Mouse (Mus musculus): Measurements from ENCODE around the gene Ankrd44.

Ankrd44 gene

DNA sequence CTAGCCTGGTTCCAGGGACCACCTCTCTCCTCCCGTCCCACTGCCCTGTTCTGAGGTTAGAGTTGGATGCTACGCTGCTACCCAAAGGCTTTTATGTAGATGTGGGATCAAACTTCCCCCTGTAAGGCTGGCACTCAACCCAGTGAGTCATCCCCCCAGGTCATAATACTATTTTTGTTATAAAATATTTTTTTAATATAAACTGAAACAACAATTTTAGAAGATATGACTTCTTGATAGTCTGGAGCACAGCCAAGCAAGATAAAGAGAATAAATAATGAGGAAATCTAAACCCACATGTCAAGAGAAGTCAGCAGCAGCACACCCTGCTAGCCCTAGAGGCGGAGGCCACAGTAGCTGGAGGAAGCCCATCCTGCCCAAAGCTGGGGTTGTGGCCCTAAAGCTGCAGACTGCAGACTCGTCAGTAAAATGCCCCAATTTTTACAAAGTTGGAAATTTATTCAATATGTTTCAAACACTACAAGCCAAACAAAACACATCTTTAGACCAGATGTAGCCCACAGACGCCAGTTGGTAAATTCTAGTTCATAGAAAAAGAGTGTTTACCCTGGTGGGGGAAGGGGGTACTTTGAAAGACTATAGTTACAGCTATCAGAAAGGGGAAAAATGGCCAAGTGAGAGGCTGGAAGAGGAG is 79.7 kb downstream of the Ankrd44 start:
- no peak for DNase-seq (ENCODE audit: low spot score)

DNA sequence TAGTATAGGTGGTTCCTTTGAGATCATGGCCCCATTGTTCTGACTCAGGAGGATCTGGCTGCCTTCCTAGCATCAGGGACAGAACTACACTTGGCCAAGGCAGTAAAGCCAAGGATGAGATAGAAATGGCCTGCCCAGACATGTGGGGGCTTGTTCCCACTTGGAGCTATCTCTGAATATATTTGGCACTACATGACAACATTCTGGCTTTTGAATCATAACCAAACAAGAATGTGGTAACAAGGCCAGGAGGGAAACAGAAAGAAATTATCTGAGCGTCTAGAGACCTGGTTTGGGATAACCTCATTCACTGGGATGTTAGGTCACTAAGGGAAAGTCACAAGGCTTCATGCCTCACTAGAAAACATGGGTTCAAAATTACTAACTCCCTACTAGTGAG is 81.8 kb downstream of the Ankrd44 start:
- DNase-seq (ENCODE audit: low spot score) = peak; percentile 39

GRCm38 (mm10) chr1:54842765-54843461 is 83.3 kb downstream of the Ankrd44 start:
- no peak for DNase-seq (ENCODE audit: low spot score)

GRCm38 (mm10) chr1:54841788-54842187 is 84.4 kb downstream of the Ankrd44 start:
- no peak for DNase-seq (ENCODE audit: low spot score)

DNA sequence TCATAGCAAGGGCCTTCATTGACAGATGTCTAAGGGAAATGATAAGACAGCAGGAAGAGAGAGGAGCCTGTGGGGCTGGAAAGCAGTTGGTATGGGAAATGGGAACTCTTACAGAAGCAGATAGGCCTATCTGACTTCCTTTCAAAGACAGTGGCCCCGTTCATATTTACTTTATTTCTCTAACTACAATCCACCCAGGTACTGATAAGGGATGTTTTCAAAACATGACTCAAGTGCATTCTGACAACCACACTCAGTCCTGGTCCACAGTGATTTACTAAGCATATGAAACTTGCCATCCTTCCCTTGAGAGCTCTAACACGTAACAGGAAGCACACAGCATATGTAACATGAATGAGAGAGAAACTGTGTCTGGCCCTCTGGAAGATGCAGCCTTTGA is 86.1 kb downstream of the Ankrd44 start:
- no peak for DNase-seq (ENCODE audit: low spot score)

DNA sequence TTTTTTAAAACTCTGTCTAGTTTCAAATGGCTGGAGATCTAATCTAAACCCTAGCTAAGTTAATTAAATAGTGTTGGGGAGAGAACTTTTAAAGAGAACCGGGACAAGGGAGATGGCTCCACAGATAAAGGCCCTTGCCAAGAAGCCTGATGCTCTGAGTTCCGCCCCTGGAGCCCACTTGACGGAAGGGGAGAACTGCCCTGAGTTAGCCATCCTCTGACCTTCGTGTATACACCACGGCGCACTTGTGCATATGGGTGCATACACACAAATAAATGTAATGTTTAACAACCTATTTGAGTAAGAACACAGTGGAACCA is 87.7 kb downstream of the Ankrd44 start:
- no peak for DNase-seq (ENCODE audit: low spot score)

- peak; percentile 27 for DNase-seq (ENCODE audit: low spot score)
Measured at GRCm38 (mm10) chr1:54837721-54838485, 88.3 kb downstream of the Ankrd44 start.

GRCm38 (mm10) chr1:54835661-54836205 is 90.5 kb downstream of the Ankrd44 start:
- no peak for DNase-seq (ENCODE audit: low spot score)

DNA sequence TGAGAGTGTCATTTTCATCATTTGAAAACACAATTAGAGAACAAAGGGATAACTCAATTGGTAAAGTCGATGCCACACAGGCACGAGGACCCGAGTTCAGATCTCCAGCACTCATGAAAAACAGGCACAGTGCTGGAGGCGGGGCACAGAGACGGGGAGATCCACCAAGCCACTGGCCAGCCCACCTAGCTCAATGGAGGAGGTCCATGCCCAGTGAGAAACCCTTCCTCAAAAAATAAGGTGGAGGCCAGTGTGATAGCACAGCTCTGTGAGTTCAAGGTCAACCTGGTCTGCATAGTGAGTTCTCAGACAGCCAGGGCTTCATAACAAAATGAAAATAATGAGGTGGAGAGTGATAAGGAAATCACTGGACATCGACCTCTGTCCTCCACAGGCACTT is 93.0 kb downstream of the Ankrd44 start:
- no peak for DNase-seq (ENCODE audit: low spot score)

- DNase-seq (ENCODE audit: low spot score) = no peak
Measured at GRCm38 (mm10) chr1:54832765-54833164, 93.4 kb downstream of the Ankrd44 start.

- DNase-seq (ENCODE audit: low spot score) = peak; percentile 51
Measured at GRCm38 (mm10) chr1:54830223-54830622, 96.0 kb downstream of the Ankrd44 start.

DNA sequence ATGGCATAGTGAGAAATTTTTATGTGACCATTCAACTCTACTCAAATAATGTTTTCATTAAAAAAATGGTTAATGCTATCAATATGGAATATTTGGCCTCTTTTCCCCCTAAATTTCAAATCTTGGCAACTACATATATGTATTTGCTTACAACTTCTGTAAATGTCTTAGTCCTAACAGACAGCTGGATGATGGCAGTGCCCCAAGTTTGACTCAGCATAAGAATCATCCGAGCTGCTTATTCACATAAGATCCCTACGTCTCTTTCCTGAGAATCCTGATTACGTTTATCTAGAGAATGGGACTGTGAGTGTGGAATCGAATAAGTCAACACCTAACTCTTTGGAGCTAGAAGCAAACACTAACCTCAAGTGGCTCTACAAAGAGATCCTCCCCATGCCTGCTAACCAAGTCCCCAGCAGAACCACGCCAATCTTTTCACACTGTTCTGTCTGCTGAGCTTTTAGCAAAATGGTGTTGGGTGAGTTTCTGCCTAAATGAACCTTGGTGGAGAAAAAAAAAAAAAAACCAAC is 96.4 kb downstream of the Ankrd44 start:
- DNase-seq (ENCODE audit: low spot score) = no peak

GRCm38 (mm10) chr1:54827827-54828226 is 98.4 kb downstream of the Ankrd44 start:
- no peak for DNase-seq (ENCODE audit: low spot score)

- no peak for DNase-seq (ENCODE audit: low spot score)
Measured at GRCm38 (mm10) chr1:54827351-54827750, 98.8 kb downstream of the Ankrd44 start.

GRCm38 (mm10) chr1:54826426-54826986 is 99.7 kb downstream of the Ankrd44 start:
- peak; percentile 91 for DNase-seq (ENCODE audit: low spot score)

- no peak for DNase-seq (ENCODE audit: low spot score)
Measured at GRCm38 (mm10) chr1:54825718-54826425, 100.3 kb downstream of the Ankrd44 start.

DNA sequence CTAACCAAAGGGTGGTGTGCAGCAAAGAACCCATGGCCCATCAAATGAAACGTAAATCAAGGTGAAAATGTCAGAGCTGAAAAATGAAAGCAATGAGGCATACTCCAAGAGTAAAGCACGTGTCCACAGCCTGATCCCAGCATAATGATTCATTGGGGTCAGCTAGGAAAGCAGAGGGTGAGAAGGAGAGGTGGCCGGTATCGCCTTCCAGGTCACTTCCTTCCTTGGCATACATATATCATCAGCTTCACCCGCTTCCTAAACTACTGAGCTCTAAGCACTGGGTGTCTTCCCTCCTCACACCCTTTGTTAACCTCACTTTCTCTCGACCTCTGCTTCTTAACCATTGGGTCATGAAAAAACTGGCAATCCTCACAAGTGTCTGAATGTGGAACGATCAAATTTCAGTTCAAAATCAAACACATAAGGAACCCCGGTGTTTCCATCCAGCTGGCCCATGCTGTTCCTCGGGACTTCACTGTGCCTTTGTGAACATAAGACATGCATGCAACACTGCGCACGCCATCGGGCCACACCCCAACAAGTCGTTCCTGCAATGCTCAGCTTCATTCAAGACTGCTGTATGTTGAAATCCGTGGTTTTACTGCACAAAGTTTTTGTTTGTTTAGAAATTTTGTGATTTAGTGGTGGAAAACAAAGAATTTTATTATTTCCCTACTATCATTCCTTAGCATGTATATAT is 101.9 kb downstream of the Ankrd44 start:
- DNase-seq (ENCODE audit: low spot score) = no peak

- no peak for DNase-seq (ENCODE audit: low spot score)
Measured at GRCm38 (mm10) chr1:54821797-54822196, 104.4 kb downstream of the Ankrd44 start.

GRCm38 (mm10) chr1:54815206-54815855 is 110.9 kb downstream of the Ankrd44 start:
- DNase-seq (ENCODE audit: low spot score) = no peak

GRCm38 (mm10) chr1:54809811-54810549 is 116.2 kb downstream of the Ankrd44 start:
- DNase-seq (ENCODE audit: low spot score) = no peak
